Mouse (Mus musculus): ENCODE results near the gene Ddx10. TPM values are rescaled to one million over a fixed set of nuclear protein-coding genes. Genes with fewer than 3 reads are reported as not detected.

Ddx10 gene
- total and polyA plus RNA-seq, 3 experiments = 45.1 to 48.4 (median 46.5) TPM

- no peak overlapping the region for H3K9ac ChIP-seq (ENCODE audit: control insufficient read depth, low read depth, low read length, poor library complexity, severe bottlenecking)
- no peaks in the 10 kb centered on the region for H3K79me2 ChIP-seq (ENCODE audit: control insufficient read depth, insufficient read depth, low read length, poor library complexity)
- no peaks in the 10 kb centered on the region for H3K9me3 ChIP-seq (replicated peaks; ENCODE audit: insufficient read depth, low read length)
- TF ChIP-seq NRF1 (IDR thresholded peaks at IDR 0.05; ENCODE audit: insufficient read depth, low read depth, low read length, poor library complexity, severe bottlenecking) = no peak
- TF ChIP-seq RAD21 (IDR thresholded peaks at IDR 0.05; ENCODE audit: low read depth, low read length) = no peak
- no peak for TF ChIP-seq E2F4 (IDR thresholded peaks at IDR 0.05; ENCODE audit: borderline replicate concordance, low read depth, low read length)
- TF ChIP-seq TAL1 (IDR thresholded peaks at IDR 0.05; ENCODE audit: low read length) = no peak
- TF ChIP-seq POLR2AphosphoS2 (IDR thresholded peaks at IDR 0.05; ENCODE audit: low read length) = no peak
- no peak for TF ChIP-seq ELF1 (IDR thresholded peaks at IDR 0.05; ENCODE audit: low read depth, low read length)
- no peak for TF ChIP-seq GATA1 (IDR thresholded peaks at IDR 0.05; ENCODE audit: low read depth, low read length)
- TF ChIP-seq MAFK (IDR thresholded peaks at IDR 0.05; ENCODE audit: borderline replicate concordance, low read depth, low read length) = no peak
- TF ChIP-seq UBTF (IDR thresholded peaks at IDR 0.05; ENCODE audit: borderline replicate concordance, insufficient read depth, low read depth, low read length) = no peak
- TF ChIP-seq NELFE (IDR thresholded peaks at IDR 0.05; ENCODE audit: low read depth, low read length) = no peak
- no peak for TF ChIP-seq CHD2 (IDR thresholded peaks at IDR 0.05; ENCODE audit: low read length)
- TF ChIP-seq MYB (IDR thresholded peaks at IDR 0.05; ENCODE audit: low read depth, low read length) = no peak
- no peak for TF ChIP-seq ZC3H11A (IDR thresholded peaks at IDR 0.05; ENCODE audit: low read depth, low read length)
- no peak for TF ChIP-seq ZKSCAN1 (IDR thresholded peaks at IDR 0.05; ENCODE audit: low read depth, low read length)
- no peak for TF ChIP-seq GABPA (IDR thresholded peaks at IDR 0.05; ENCODE audit: low read depth, low read length)
- no peaks in the 10 kb centered on the region for H3K36me3 ChIP-seq (ENCODE audit: control insufficient read depth in 1 of 2, insufficient read depth in 2 of 2, low read length in 2 of 2)
- H3K4me1 ChIP-seq (ENCODE audit: control insufficient read depth in 1 of 2, insufficient read depth in 2 of 2, low read length in 2 of 2) = no peaks in the 10 kb centered on the region
- H3K4me3 ChIP-seq (ENCODE audit: control insufficient read depth in 1 of 2, insufficient read depth in 1 of 2, low read depth in 2 of 2, low read length in 2 of 2) = no peak overlapping the region
- no peak for DNase-seq (ENCODE audit: low read depth, low spot score)
- no peak overlapping the region for H3K27ac ChIP-seq (ENCODE audit: control insufficient read depth, low read depth, low read length)
- peaks cover 2% of the 10 kb centered on the region in 2 experiments; a peak in 2 of 4 replicates for H3K27me3 ChIP-seq (ENCODE audit: control insufficient read depth in 1 of 2, insufficient read depth in 2 of 2, low read length in 2 of 2)
These were observed 24.9 kb upstream of the Ddx10 start for GRCm38 (mm10) chr9:53272714-53273113.

GRCm38 (mm10) chr9:53272207-53272606, 24.4 kb upstream of the Ddx10 start:
- peaks cover 2% of the 10 kb centered on the region in 2 experiments; a peak in 2 of 4 replicates for H3K27me3 ChIP-seq (ENCODE audit: control insufficient read depth in 1 of 2, insufficient read depth in 2 of 2, low read length in 2 of 2)
- no peak overlapping the region for H3K9ac ChIP-seq (ENCODE audit: control insufficient read depth, low read depth, low read length, poor library complexity, severe bottlenecking)
- no peaks in the 10 kb centered on the region for H3K79me2 ChIP-seq (ENCODE audit: control insufficient read depth, insufficient read depth, low read length, poor library complexity)
- no peaks in the 10 kb centered on the region for H3K4me1 ChIP-seq (ENCODE audit: control insufficient read depth in 1 of 2, insufficient read depth in 2 of 2, low read length in 2 of 2)
- H3K9me3 ChIP-seq (replicated peaks; ENCODE audit: insufficient read depth, low read length) = no peaks in the 10 kb centered on the region
- DNase-seq (ENCODE audit: low read depth, low spot score) = no peak
- H3K36me3 ChIP-seq (ENCODE audit: control insufficient read depth in 1 of 2, insufficient read depth in 2 of 2, low read length in 2 of 2) = no peaks in the 10 kb centered on the region
- no peak overlapping the region for H3K27ac ChIP-seq (ENCODE audit: control insufficient read depth, low read depth, low read length)
- no peak for TF ChIP-seq NRF1 (IDR thresholded peaks at IDR 0.05; ENCODE audit: insufficient read depth, low read depth, low read length, poor library complexity, severe bottlenecking)
- TF ChIP-seq ZMIZ1 (IDR thresholded peaks at IDR 0.05; ENCODE audit: low read depth, low read length) = no peak
- TF ChIP-seq JUND (IDR thresholded peaks at IDR 0.05; ENCODE audit: low read depth, low read length) = no peak
- TF ChIP-seq EP300 (IDR thresholded peaks at IDR 0.05; ENCODE audit: low read depth in 1 of 2, low read length in 2 of 2) = no peak
- no peak for TF ChIP-seq MAFK (IDR thresholded peaks at IDR 0.05; ENCODE audit: borderline replicate concordance, low read depth, low read length)
- no peak for TF ChIP-seq CTCF (IDR thresholded peaks at IDR 0.05 in 2 of 3, conservative IDR thresholded peaks at IDR 0.05 in 1 of 3; ENCODE audit: control insufficient read depth in 1 of 3, insufficient read depth in 1 of 3, low read depth in 2 of 3, low read length in 3 of 3, poor library complexity in 1 of 3, severe bottlenecking in 1 of 3)
- TF ChIP-seq MXI1 (IDR thresholded peaks at IDR 0.05; ENCODE audit: low read depth, low read length) = no peak
- no peak for TF ChIP-seq GATA1 (IDR thresholded peaks at IDR 0.05; ENCODE audit: low read depth, low read length)
- TF ChIP-seq NELFE (IDR thresholded peaks at IDR 0.05; ENCODE audit: low read depth, low read length) = no peak
- TF ChIP-seq ZKSCAN1 (IDR thresholded peaks at IDR 0.05; ENCODE audit: low read depth, low read length) = no peak
- no peak for TF ChIP-seq HCFC1 (IDR thresholded peaks at IDR 0.05; ENCODE audit: low read depth, low read length)
- no peak for TF ChIP-seq MAX (IDR thresholded peaks at IDR 0.05; ENCODE audit: low read length)
- TF ChIP-seq ETS1 (IDR thresholded peaks at IDR 0.05; ENCODE audit: low read depth, low read length) = no peak
- TF ChIP-seq USF2 (IDR thresholded peaks at IDR 0.05; ENCODE audit: borderline replicate concordance in 1 of 2, insufficient read depth in 1 of 2, low read depth in 1 of 2, low read length in 2 of 2) = no peak
- no peak for TF ChIP-seq MYC (IDR thresholded peaks at IDR 0.05; ENCODE audit: low read depth, low read length)
- no peak overlapping the region for H3K4me3 ChIP-seq (ENCODE audit: control insufficient read depth in 1 of 2, insufficient read depth in 1 of 2, low read depth in 2 of 2, low read length in 2 of 2)

Measured in MEL (cell line).